Mouse (Mus musculus): ENCODE results near the gene Aloxe3.

GRCm38 (mm10) chr11:69121741-69122335 lies 3.9 kb upstream of the Aloxe3 start:
- TF ChIP-seq TAL1 (IDR thresholded peaks at IDR 0.05; ENCODE audit: low read length) (no peak), GATA1 (IDR thresholded peaks at IDR 0.05; ENCODE audit: low read length) (no peak)

All from erythroblast, embryonic 14.5 days (primary cell).